Mouse (Mus musculus) forebrain, embryonic 13.5 days (tissue): ENCODE measurements around the gene Arid1b. TPM values are rescaled to one million over a fixed set of nuclear protein-coding genes. Genes with fewer than 3 reads are reported as not detected.

ENCODE experiments used
- ATAC-seq: fragments of 200-750 bp; cut with Nextera tagmentation; 2 replicates; pipeline ENCODE4 v1.8.0; 2017
- H3K27ac ChIP-seq: fragments of 300-500 bp; sonication (generic); 2 replicates; pipeline ENCODE4 v1.5.1; 2015; ENCODE audit warnings: inconsistent platforms, mild to moderate bottlenecking, moderate library complexity
- H3K27me3 ChIP-seq: fragments of 300-500 bp; sonication (generic); 2 replicates; pipeline ENCODE4 v1.6.1; 2015; ENCODE audit warnings: mild to moderate bottlenecking, inconsistent platforms
- H3K36me3 ChIP-seq: fragments of 300-500 bp; sonication (generic); 2 replicates; pipeline ENCODE4 v1.6.1; 2015; ENCODE audit warnings: mild to moderate bottlenecking, inconsistent platforms; ENCODE audit not compliant: poor library complexity, severe bottlenecking
- H3K4me1 ChIP-seq: fragments of 300-500 bp; sonication (generic); 2 replicates; pipeline ENCODE4 v1.6.1; 2015; ENCODE audit warnings: inconsistent platforms
- H3K4me2 ChIP-seq: fragments of 300-500 bp; sonication (generic); 2 replicates; pipeline ENCODE4 v1.6.1; 2015; ENCODE audit warnings: inconsistent platforms, mild to moderate bottlenecking, moderate library complexity
- H3K4me3 ChIP-seq: fragments of 300-500 bp; sonication (generic); 2 replicates; pipeline ENCODE4 v1.5.1; 2015; ENCODE audit warnings: mild to moderate bottlenecking, inconsistent platforms
- H3K9ac ChIP-seq: fragments of 300-500 bp; sonication (generic); 2 replicates; pipeline ENCODE4 v1.6.1; 2015; ENCODE audit warnings: mild to moderate bottlenecking, inconsistent platforms
- H3K9me3 ChIP-seq: fragments of 300-500 bp; sonication (generic); replicated peaks from 2 replicates; pipeline ENCODE4 v1.6.1; 2016; ENCODE audit warnings: inconsistent platforms
- WGBS: fragments of 180-500 bp; shearing (Covaris S2); methylation state at CpG from one replicate; pipeline ENCODE4 v1.1.7; 2015; 5-methylcytosine and 5-hydroxymethylcytosine counted together
- polyA plus RNA-seq: library from polyadenylated mRNA; unstranded; fragments of >200 nt; fragmentation: Nextera tagmentation; extraction: Ambion mirVana; gene quantifications from 2 replicates; pipeline ENCODE4 v1.2.1, GENCODE M21; 2015

Arid1b gene
- polyA plus RNA-seq, 1 experiment from 2014 or later, result 11.7 TPM

- no peak overlapping the region for H3K4me3 ChIP-seq
- H3K36me3 ChIP-seq, result no peaks in the 10 kb centered on the region
- no peak overlapping the region for H3K27ac ChIP-seq
- no peak for ATAC-seq
- H3K4me2 ChIP-seq, result no peak overlapping the region
- 89% methylated on average over 1 of the region's 1 CpGs for WGBS
- peaks cover 45% of the 10 kb centered on the region for H3K4me1 ChIP-seq
- H3K9me3 ChIP-seq, result no peaks in the 10 kb centered on the region
- no peak overlapping the region for H3K9ac ChIP-seq
- H3K27me3 ChIP-seq, result no peaks in the 10 kb centered on the region
Observed at GRCm38 (mm10) chr17:5025400-5025799, 31.3 kb downstream of the Arid1b start.

- peaks cover 40% of the 10 kb centered on the region for H3K4me1 ChIP-seq
- no peaks in the 10 kb centered on the region for H3K36me3 ChIP-seq
- H3K4me2 ChIP-seq, result no peak overlapping the region
- H3K27ac ChIP-seq, result no peak overlapping the region
- no peak for ATAC-seq
- whole genome bisulfite sequencing, result 73% methylated on average over 2 of the region's 2 CpGs
- H3K9ac ChIP-seq, result no peak overlapping the region
- no peaks in the 10 kb centered on the region for H3K27me3 ChIP-seq
- H3K4me3 ChIP-seq, result no peak overlapping the region
- H3K9me3 ChIP-seq, result no peaks in the 10 kb centered on the region
Observed at GRCm38 (mm10) chr17:5026578-5026977, 32.4 kb downstream of the Arid1b start.

GRCm38 (mm10) chr17:5029148-5029547 lies 35.0 kb downstream of the Arid1b start:
- Histone ChIP-seq H3K27me3 (no peaks in the 10 kb centered on the region), H3K4me1 (peaks cover 22% of the 10 kb centered on the region), H3K9ac (no peak overlapping the region), H3K9me3 (no peaks in the 10 kb centered on the region), H3K4me2 (no peak overlapping the region), H3K4me3 (no peak overlapping the region), H3K27ac (no peak overlapping the region), H3K36me3 (no peaks in the 10 kb centered on the region)
- ATAC-seq, result no peak
- WGBS, result 96% methylated on average over 4 of the region's 4 CpGs

GRCm38 (mm10) chr17:5030290-5030689 lies 36.2 kb downstream of the Arid1b start:
- H3K4me3 ChIP-seq, result no peak overlapping the region
- no peak overlapping the region for H3K4me2 ChIP-seq
- H3K27me3 ChIP-seq, result no peaks in the 10 kb centered on the region
- no peak overlapping the region for H3K9ac ChIP-seq
- WGBS, result 47% methylated on average over 2 of the region's 2 CpGs
- no peak for ATAC-seq
- H3K27ac ChIP-seq, result no peak overlapping the region
- H3K4me1 ChIP-seq, result peaks cover 19% of the 10 kb centered on the region
- no peaks in the 10 kb centered on the region for H3K9me3 ChIP-seq
- no peaks in the 10 kb centered on the region for H3K36me3 ChIP-seq

GRCm38 (mm10) chr17:5033346-5033745 lies 39.2 kb downstream of the Arid1b start:
- H3K9ac ChIP-seq, result no peak overlapping the region
- WGBS, result 85% methylated on average over 3 of the region's 3 CpGs
- no peaks in the 10 kb centered on the region for H3K27me3 ChIP-seq
- no peak overlapping the region for H3K27ac ChIP-seq
- H3K4me2 ChIP-seq, result no peak overlapping the region
- no peaks in the 10 kb centered on the region for H3K36me3 ChIP-seq
- ATAC-seq, result no peak
- H3K4me1 ChIP-seq, result peaks cover 21% of the 10 kb centered on the region
- H3K9me3 ChIP-seq, result no peaks in the 10 kb centered on the region
- H3K4me3 ChIP-seq, result no peak overlapping the region

- H3K4me3 ChIP-seq, result no peak overlapping the region
- peaks cover 21% of the 10 kb centered on the region for H3K4me1 ChIP-seq
- no peak overlapping the region for H3K4me2 ChIP-seq
- H3K9ac ChIP-seq, result no peak overlapping the region
- WGBS, result 98% methylated on average over 3 of the region's 3 CpGs
- no peaks in the 10 kb centered on the region for H3K9me3 ChIP-seq
- H3K27me3 ChIP-seq, result no peaks in the 10 kb centered on the region
- ATAC-seq, result no peak
- H3K27ac ChIP-seq, result no peak overlapping the region
- no peaks in the 10 kb centered on the region for H3K36me3 ChIP-seq
Observed at GRCm38 (mm10) chr17:5034201-5034600, 40.1 kb downstream of the Arid1b start.

- Histone ChIP-seq H3K27me3 (no peaks in the 10 kb centered on the region), H3K4me2 (no peak overlapping the region), H3K36me3 (peaks cover 5% of the 10 kb centered on the region; the same call in 1 of the 2 replicates), H3K27ac (no peak overlapping the region), H3K4me3 (no peak overlapping the region), H3K9ac (no peak overlapping the region), H3K4me1 (peaks cover 9% of the 10 kb centered on the region; the same call in 1 of the 2 replicates), H3K9me3 (no peaks in the 10 kb centered on the region)
- ATAC-seq, result no peak
- WGBS, result 65% methylated on average over 2 of the region's 2 CpGs
Observed at GRCm38 (mm10) chr17:5036200-5036835, 42.2 kb downstream of the Arid1b start.

- Histone ChIP-seq H3K27me3 (no peaks in the 10 kb centered on the region), H3K36me3 (peaks cover 12% of the 10 kb centered on the region), H3K4me3 (no peak overlapping the region), H3K4me1 (peaks cover 8% of the 10 kb centered on the region; the same call in 1 of the 2 replicates), H3K4me2 (no peak overlapping the region), H3K9me3 (no peaks in the 10 kb centered on the region), H3K9ac (no peak overlapping the region), H3K27ac (no peak overlapping the region)
- no peak for ATAC-seq
- 88% methylated on average over 8 of the region's 8 CpGs for WGBS
Observed at GRCm38 (mm10) chr17:5037199-5037598, 43.1 kb downstream of the Arid1b start.

GRCm38 (mm10) chr17:5039826-5040225 lies 45.7 kb downstream of the Arid1b start:
- Histone ChIP-seq H3K4me1 (peaks cover 23% of the 10 kb centered on the region), H3K27me3 (no peaks in the 10 kb centered on the region), H3K36me3 (peaks cover 13% of the 10 kb centered on the region), H3K9ac (no peak overlapping the region), H3K9me3 (no peaks in the 10 kb centered on the region), H3K4me3 (no peak overlapping the region), H3K4me2 (no peak overlapping the region), H3K27ac (no peak overlapping the region)
- 95% methylated on average over 2 of the region's 2 CpGs for whole genome bisulfite sequencing
- ATAC-seq, result no peak

GRCm38 (mm10) chr17:5043871-5044270 lies 49.7 kb downstream of the Arid1b start:
- peaks cover 13% of the 10 kb centered on the region for H3K36me3 ChIP-seq
- H3K4me3 ChIP-seq, result no peak overlapping the region
- no peak overlapping the region for H3K9ac ChIP-seq
- ATAC-seq, result no peak
- no peak overlapping the region for H3K27ac ChIP-seq
- no peak overlapping the region for H3K4me2 ChIP-seq
- H3K27me3 ChIP-seq, result no peaks in the 10 kb centered on the region
- no peaks in the 10 kb centered on the region for H3K9me3 ChIP-seq
- WGBS, result 58% methylated on average over 7 of the region's 7 CpGs
- H3K4me1 ChIP-seq, result peaks cover 26% of the 10 kb centered on the region

GRCm38 (mm10) chr17:5045613-5046012 lies 51.5 kb downstream of the Arid1b start:
- Histone ChIP-seq H3K27me3 (no peaks in the 10 kb centered on the region), H3K4me1 (peaks cover 26% of the 10 kb centered on the region), H3K9me3 (no peaks in the 10 kb centered on the region), H3K9ac (no peak overlapping the region), H3K4me3 (no peak overlapping the region), H3K36me3 (peaks cover 13% of the 10 kb centered on the region), H3K4me2 (no peak overlapping the region), H3K27ac (no peak overlapping the region)
- 88% methylated on average over 5 of the region's 5 CpGs for WGBS
- no peak for ATAC-seq

GRCm38 (mm10) chr17:5047373-5047772 lies 53.2 kb downstream of the Arid1b start:
- Histone ChIP-seq H3K9ac (no peak overlapping the region), H3K4me2 (no peak overlapping the region), H3K27ac (no peak overlapping the region), H3K27me3 (no peaks in the 10 kb centered on the region), H3K9me3 (no peaks in the 10 kb centered on the region), H3K4me3 (no peak overlapping the region), H3K4me1 (peaks cover 43% of the 10 kb centered on the region), H3K36me3 (no peaks in the 10 kb centered on the region)
- WGBS, result 91% methylated on average over 4 of the region's 4 CpGs
- no peak for ATAC-seq

GRCm38 (mm10) chr17:5050266-5050665 lies 56.1 kb downstream of the Arid1b start:
- Histone ChIP-seq H3K9me3 (no peaks in the 10 kb centered on the region), H3K27me3 (no peaks in the 10 kb centered on the region), H3K36me3 (no peaks in the 10 kb centered on the region; the same call in 1 of the 2 replicates), H3K4me1 (peaks cover 36% of the 10 kb centered on the region), H3K4me2 (no peak overlapping the region), H3K27ac (no peak overlapping the region), H3K9ac (no peak overlapping the region), H3K4me3 (no peak overlapping the region)
- WGBS, result 88% methylated on average over 8 of the region's 8 CpGs
- no peak for ATAC-seq
